Mouse (Mus musculus) bone marrow macrophage, adult 2 months (primary cell): ENCODE data around the gene Sh3pxd2a. TPM values are rescaled to one million over a fixed set of nuclear protein-coding genes. Genes with fewer than 3 reads are reported as not detected.

ENCODE experiments used
- H3K27ac ChIP-seq: 2 replicates; pipeline ENCODE4 v1.5.1; 2012; ENCODE audit warnings: low read depth, low read length; ENCODE audit not compliant: insufficient read depth
- H3K4me1 ChIP-seq: 2 replicates; pipeline ENCODE4 v1.6.1; 2012; ENCODE audit warnings: low read length; ENCODE audit not compliant: control insufficient read depth, insufficient read depth
- H3K4me3 ChIP-seq: 2 replicates; pipeline ENCODE4 v1.5.1; 2012; ENCODE audit warnings: mild to moderate bottlenecking, low read length, moderate library complexity; ENCODE audit not compliant: insufficient read depth
- CTCF ChIP-seq: IDR thresholded peaks from 2 replicates; pipeline ENCODE4 v1.5.1; 2012; ENCODE audit warnings: low read depth, mild to moderate bottlenecking, low read length, moderate library complexity
- POLR2A ChIP-seq: IDR thresholded peaks from 2 replicates; pipeline ENCODE4 v1.6.1; 2012; ENCODE audit warnings: mild to moderate bottlenecking, low read depth, low read length, borderline replicate concordance
- polyA plus RNA-seq: library from polyadenylated mRNA; stranded (reverse); fragments of >200 nt; gene quantifications from 2 replicates; pipeline ENCODE4 v1.2.4, GENCODE M21; 2012; ENCODE audit not compliant: missing spikeins, insufficient read depth, insufficient read length

Sh3pxd2a gene
- polyA plus RNA-seq: 10.1 and 12.7 TPM in 2 replicates

GRCm38 (mm10) chr19:47464304-47465241 is at the start of gene Sh3pxd2a:
Gene Sh3pxd2a, minus strand, starts transcription at chr19:47464401.
- Histone ChIP-seq H3K27ac (no peak within 1 kb of the TSS), H3K4me1 (peaks cover 17% of the 10 kb centered on the region), H3K4me3 (peak within 1 kb of the TSS; percentile 90)
- TF ChIP-seq CTCF: peak; percentile 22; the same call in 1 of the 2 replicates
- no peak for TF ChIP-seq POLR2A

GRCm38 (mm10) chr19:47513618-47513897 is 49.4 kb upstream of the Sh3pxd2a start:
- TF ChIP-seq POLR2A (no peak), CTCF (no peak)
- peaks cover 37% of the 10 kb centered on the region for H3K4me1 ChIP-seq

GRCm38 (mm10) chr19:47512794-47513617 is 48.8 kb upstream of the Sh3pxd2a start:
- no peak overlapping the region for H3K4me3 ChIP-seq
- peaks cover 35% of the 10 kb centered on the region for H3K4me1 ChIP-seq
- no peak overlapping the region for H3K27ac ChIP-seq
- no peak for TF ChIP-seq POLR2A
- TF ChIP-seq CTCF: no peak

More at GRCm38 (mm10) chr19:47513618-47513897, 49.4 kb upstream of the Sh3pxd2a start:
- H3K4me3 ChIP-seq: no peak overlapping the region
- no peak overlapping the region for H3K27ac ChIP-seq

GRCm38 (mm10) chr19:47511958-47512357 is 47.8 kb upstream of the Sh3pxd2a start:
- H3K4me1 ChIP-seq: peaks cover 38% of the 10 kb centered on the region
- TF ChIP-seq CTCF: no peak
- no peak for TF ChIP-seq POLR2A
- H3K4me3 ChIP-seq: no peak overlapping the region
- peak overlapping the region; percentile 92 for H3K27ac ChIP-seq

- Histone ChIP-seq H3K4me1 (peaks cover 38% of the 10 kb centered on the region), H3K4me3 (0 out of 2 replicates have a peak overlapping the region, but pooled peaks have one; percentile 38), H3K27ac (peak overlapping the region; percentile 92)
- no peak for TF ChIP-seq CTCF
- TF ChIP-seq POLR2A: no peak
Measured at GRCm38 (mm10) chr19:47511294-47511675, 47.1 kb upstream of the Sh3pxd2a start.

- Histone ChIP-seq H3K4me1 (peaks cover 38% of the 10 kb centered on the region), H3K4me3 (peak overlapping the region; percentile 38), H3K27ac (peak overlapping the region; percentile 92)
- TF ChIP-seq CTCF (no peak), POLR2A (no peak)
Measured at GRCm38 (mm10) chr19:47510473-47511293, 46.5 kb upstream of the Sh3pxd2a start.

- TF ChIP-seq CTCF (no peak), POLR2A (no peak)
- H3K4me1 ChIP-seq: peaks cover 38% of the 10 kb centered on the region
- H3K27ac ChIP-seq: peak overlapping the region; percentile 92
- no peak overlapping the region for H3K4me3 ChIP-seq
Measured at GRCm38 (mm10) chr19:47510135-47510472, 45.9 kb upstream of the Sh3pxd2a start.

- TF ChIP-seq POLR2A: 0 out of 2 replicates have a peak, but pooled peaks have one; percentile 10
- no peak; the same call in 1 of the 2 replicates for TF ChIP-seq CTCF
- Histone ChIP-seq H3K4me1 (peaks cover 38% of the 10 kb centered on the region), H3K27ac (peak overlapping the region; percentile 92), H3K4me3 (peak overlapping the region; percentile 48)
Measured at GRCm38 (mm10) chr19:47508771-47509281, 44.6 kb upstream of the Sh3pxd2a start.

- Histone ChIP-seq H3K4me3 (peak overlapping the region; percentile 48), H3K27ac (peak overlapping the region; percentile 92), H3K4me1 (peaks cover 38% of the 10 kb centered on the region)
- TF ChIP-seq POLR2A: no peak
- TF ChIP-seq CTCF: no peak
Measured at GRCm38 (mm10) chr19:47508191-47508590, 44.0 kb upstream of the Sh3pxd2a start.
